Mouse (Mus musculus) kidney, adult 2 months (tissue): ENCODE results near the gene Zer1. TPM values are rescaled to one million over a fixed set of nuclear protein-coding genes. Genes with fewer than 3 reads are reported as not detected.
"Not testable (repeated sequence)": the region's sequence is repeated elsewhere in the genome, so short reads cannot be mapped to it uniquely, and the experiment has no call there.

Experiments
- DNase-seq: peaks from one replicate; pipeline ENCODE4 v3.0.0; 2021
- H3K27ac ChIP-seq: fragments of 200-500 bp; 2 replicates; pipeline ENCODE4 v1.5.1; 2012; ENCODE audit warnings: low read depth, low read length, control low read depth, inconsistent platforms; ENCODE audit not compliant: insufficient read depth
- H3K27me3 ChIP-seq: fragments of 200-500 bp; replicated peaks from 2 replicates; pipeline ENCODE4 v1.6.1; 2012; ENCODE audit warnings: mild to moderate bottlenecking, moderate library complexity, low read length, inconsistent platforms; ENCODE audit not compliant: control insufficient read depth, insufficient read depth
- H3K36me3 ChIP-seq: fragments of 200-500 bp; 2 replicates; pipeline ENCODE4 v1.6.1; 2012; ENCODE audit warnings: mild to moderate bottlenecking, moderate library complexity, low read length, inconsistent platforms; ENCODE audit not compliant: control insufficient read depth, insufficient read depth
- H3K4me1 ChIP-seq: fragments of 200-500 bp; 2 replicates; pipeline ENCODE4 v1.6.1; 2011; ENCODE audit warnings: low read length; ENCODE audit not compliant: control insufficient read depth, insufficient read depth
- H3K4me3 ChIP-seq: fragments of 200-500 bp; 2 replicates; pipeline ENCODE4 v1.5.1; 2011; ENCODE audit warnings: mild to moderate bottlenecking, low read depth, low read length, control low read depth; ENCODE audit not compliant: insufficient read depth
- CTCF ChIP-seq: fragments of 200-500 bp; conservative IDR thresholded peaks from 2 replicates; pipeline ENCODE4 v1.5.1; 2011; ENCODE audit warnings: low read depth, mild to moderate bottlenecking, control low read depth, low read length, moderate library complexity, mixed read lengths; ENCODE audit not compliant: insufficient read depth, insufficient read length
- POLR2A ChIP-seq: fragments of 200-500 bp; IDR thresholded peaks from one replicate; pipeline ENCODE4 v1.6.1; 2011; ENCODE audit warnings: low read depth, low read length, control low read depth
- WGBS: fragments of 180-500 bp; shearing (Covaris S2); methylation state at CpG from one replicate; pipeline ENCODE4 v1.1.7; 2018; 5-methylcytosine and 5-hydroxymethylcytosine counted together
- polyA plus RNA-seq: library from polyadenylated mRNA; depleted of rRNA; stranded (reverse); fragments of >200 nt; gene quantifications from 2 replicates; pipeline ENCODE4 v1.2.3, GENCODE M21; 2012

The Zer1 gene
- polyA plus RNA-seq, 1 experiment = 45.8 TPM

- H3K36me3 ChIP-seq = peaks cover 3% of the 10 kb centered on the region; the same call in 1 of the 2 replicates
- 39% methylated on average over 8 of the region's 8 CpGs for WGBS
- DNase-seq = peak; percentile 70
Observed at GRCm38 (mm10) chr2:30152616-30153015, 28.2 kb upstream of the Zer1 start.

DNA sequence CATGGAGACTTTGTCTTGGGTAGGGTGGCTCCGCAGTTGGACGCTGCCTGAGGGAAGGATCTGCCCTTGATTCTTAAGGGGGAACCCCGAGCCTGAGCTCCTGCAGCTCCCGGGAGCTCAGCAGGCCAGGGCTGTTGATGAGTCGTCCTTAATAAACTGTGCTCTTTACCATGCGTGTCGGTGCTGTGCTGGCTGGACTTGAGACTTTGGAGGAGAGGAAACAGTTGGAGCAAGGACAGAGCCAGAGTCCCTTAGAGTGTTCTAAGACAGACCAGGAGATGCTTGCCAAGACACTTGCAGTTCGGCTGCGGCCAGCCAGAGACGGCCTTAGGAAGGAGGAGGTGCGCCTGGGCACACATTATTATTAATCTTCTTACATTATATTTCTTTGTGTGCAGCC is 27.5 kb upstream of the Zer1 start:
- H3K4me1 ChIP-seq = peaks cover 12% of the 10 kb centered on the region
- TF ChIP-seq POLR2A (no peak), CTCF (no peak)
- peaks cover 3% of the 10 kb centered on the region; the same call in 1 of the 2 replicates for H3K36me3 ChIP-seq
- no peak overlapping the region for H3K4me3 ChIP-seq
- 55% methylated on average over 11 of the region's 11 CpGs for WGBS
- peak; percentile 81 for DNase-seq
- peak overlapping the region; percentile 24; the same call in 1 of the 2 replicates for H3K27ac ChIP-seq
- no peaks in the 10 kb centered on the region for H3K27me3 ChIP-seq

More at GRCm38 (mm10) chr2:30152616-30153015, 28.2 kb upstream of the Zer1 start:
- Histone ChIP-seq H3K4me3 (no peak overlapping the region), H3K27me3 (no peaks in the 10 kb centered on the region), H3K4me1 (peaks cover 7% of the 10 kb centered on the region), H3K27ac (no peak overlapping the region)
- TF ChIP-seq POLR2A (no peak), CTCF (no peak)

DNA sequence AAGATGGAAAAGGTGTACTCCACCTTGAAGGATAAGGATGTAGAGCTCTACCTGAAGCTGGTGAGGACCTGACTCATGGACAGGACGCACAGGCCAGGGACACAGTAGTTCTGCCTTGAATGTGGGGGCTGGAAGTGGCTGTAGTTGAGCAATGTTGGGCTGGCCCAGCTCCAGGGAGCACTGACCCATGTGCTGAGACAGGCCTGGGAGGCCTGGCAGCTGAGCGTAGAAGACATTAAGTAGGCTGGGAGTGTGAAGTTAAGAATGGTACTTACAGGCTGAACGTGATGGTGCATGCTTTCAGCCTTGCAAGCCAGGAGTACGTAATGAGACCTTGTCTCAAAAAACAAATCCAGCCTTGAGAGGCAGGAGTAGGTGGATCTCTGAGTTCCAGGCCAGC is 23.1 kb upstream of the Zer1 start:
- no peak overlapping the region; the same call in 1 of the 2 replicates for H3K27ac ChIP-seq

DNA sequence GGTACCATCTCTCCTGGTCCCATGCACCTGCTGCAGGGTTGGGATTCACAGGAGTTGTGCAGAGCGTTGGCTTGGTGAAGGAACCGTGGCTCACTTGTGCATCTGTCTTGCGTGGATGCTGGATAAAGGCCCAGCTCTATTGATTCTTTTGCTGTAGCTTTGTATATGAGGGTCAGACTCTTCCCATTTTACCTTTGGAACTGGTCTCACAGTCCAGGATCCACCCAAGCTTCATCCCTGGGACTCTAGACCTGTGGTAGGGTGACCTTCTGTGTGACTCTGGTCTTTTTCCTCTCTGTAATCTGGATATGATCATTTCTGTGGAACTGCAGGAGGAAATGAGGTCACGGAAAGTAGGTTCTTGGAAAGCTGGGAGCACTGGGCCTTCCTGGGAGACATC is 20.1 kb upstream of the Zer1 start:
- WGBS = 69% methylated on average over 4 of the region's 4 CpGs
- peaks cover 12% of the 10 kb centered on the region for H3K36me3 ChIP-seq

More for the DNA sequence above, 23.1 kb upstream of the Zer1 start:
- TF ChIP-seq POLR2A = no peak
- TF ChIP-seq CTCF = no peak
- H3K27me3 ChIP-seq = no peaks in the 10 kb centered on the region
- DNase-seq = peak; percentile 94
- 29% methylated on average over 4 of the region's 4 CpGs for WGBS
- peaks cover 6% of the 10 kb centered on the region for H3K36me3 ChIP-seq
- H3K4me1 ChIP-seq = peaks cover 23% of the 10 kb centered on the region
- H3K4me3 ChIP-seq = no peak overlapping the region

GRCm38 (mm10) chr2:30140021-30140420 is 15.6 kb upstream of the Zer1 start:
- H3K36me3 ChIP-seq = peaks cover 11% of the 10 kb centered on the region
- H3K4me1 ChIP-seq = peaks cover 25% of the 10 kb centered on the region
- not testable (repeated sequence) for H3K27me3 ChIP-seq, H3K27ac ChIP-seq, H3K4me3 ChIP-seq
- peak; percentile 61 for DNase-seq
- WGBS = 70% methylated on average over 4 of the region's 4 CpGs

More for the DNA sequence above, 20.1 kb upstream of the Zer1 start:
- TF ChIP-seq POLR2A (no peak), CTCF (no peak)
- Histone ChIP-seq H3K4me1 (peaks cover 16% of the 10 kb centered on the region; the same call in 1 of the 2 replicates), H3K4me3 (no peak overlapping the region), H3K27ac (no peak overlapping the region), H3K27me3 (no peaks in the 10 kb centered on the region)
- DNase-seq = peak; percentile 44

- TF ChIP-seq POLR2A (no peak), CTCF (no peak)
- Histone ChIP-seq H3K27me3 (no peaks in the 10 kb centered on the region), H3K36me3 (peaks cover 8% of the 10 kb centered on the region), H3K27ac (peak overlapping the region; percentile 72; the same call in 1 of the 2 replicates), H3K4me3 (no peak overlapping the region), H3K4me1 (peaks cover 21% of the 10 kb centered on the region)
- DNase-seq = peak; percentile 76
- 66% methylated on average over 10 of the region's 10 CpGs for WGBS
Observed at GRCm38 (mm10) chr2:30136458-30136857, 12.1 kb upstream of the Zer1 start.

DNA sequence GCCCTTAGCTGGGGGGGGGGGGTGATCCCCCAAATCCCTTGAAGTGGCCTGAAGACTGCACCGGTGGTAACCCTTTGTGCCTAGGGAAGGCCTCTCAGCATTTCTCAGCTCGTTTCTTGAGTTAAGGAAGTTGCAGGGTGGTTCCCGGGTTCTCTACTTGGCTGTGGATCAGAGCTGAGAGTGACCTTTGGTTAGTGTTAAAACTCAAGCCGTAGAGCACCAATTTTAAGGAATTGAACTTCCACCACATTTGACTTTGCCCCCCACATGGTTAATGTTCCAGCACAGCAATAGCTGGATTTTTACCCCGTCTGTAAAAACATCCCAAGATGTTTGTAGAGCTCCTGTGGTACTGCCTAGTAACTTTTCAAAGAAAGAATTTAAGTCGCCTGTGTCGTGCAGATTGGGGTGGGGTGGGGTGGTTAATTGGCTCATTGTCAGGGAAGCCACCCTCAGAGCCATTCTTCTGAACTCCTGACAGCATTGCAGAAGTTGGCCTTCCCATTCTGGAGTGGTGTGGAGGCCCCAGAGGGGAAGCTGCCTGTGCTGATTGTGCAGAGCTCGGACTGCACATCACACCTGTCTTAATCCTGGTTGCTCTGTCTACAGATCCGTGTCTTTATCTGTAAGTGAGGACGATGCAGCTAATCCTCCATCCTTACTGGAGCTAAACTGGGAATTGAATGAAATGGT is 10.7 kb upstream of the Zer1 start:
- 26% methylated on average over 10 of the region's 10 CpGs for WGBS
- H3K4me3 ChIP-seq = peak overlapping the region; percentile 61
- DNase-seq = peak; percentile 94

More for the DNA sequence above, 10.7 kb upstream of the Zer1 start:
- H3K4me1 ChIP-seq = peaks cover 24% of the 10 kb centered on the region
- no peaks in the 10 kb centered on the region for H3K27me3 ChIP-seq
- peaks cover 4% of the 10 kb centered on the region; the same call in 1 of the 2 replicates for H3K36me3 ChIP-seq
- H3K27ac ChIP-seq = peak overlapping the region; percentile 72
- TF ChIP-seq CTCF (no peak), POLR2A (no peak)
